Mouse (Mus musculus) liver, embryonic 15.5 days (tissue): ENCODE measurements around the gene Coa4. TPM values are rescaled to one million over a fixed set of nuclear protein-coding genes. Genes with fewer than 3 reads are reported as not detected.

Experiments
- polyA plus RNA-seq: library from polyadenylated mRNA; unstranded; fragments of >200 nt; fragmentation: Nextera tagmentation; extraction: Ambion mirVana; gene quantifications from 2 replicates; pipeline ENCODE4 v1.2.1, GENCODE M21; 2015

Coa4 gene
- polyA plus RNA-seq, 1 experiment from 2014 or later, result 11.5 TPM

Other genes with a start within 250 kb of the Coa4 start
- 8.7 and 9.8 TPM in 2 replicates for gene C2cd3, start 164.8 kb upstream of the Coa4 start, polyA plus RNA-seq
- 24.1 and 32.7 TPM in 2 replicates for gene Ppme1, start 164.8 kb upstream of the Coa4 start, polyA plus RNA-seq
- 0.06 TPM in 1 of 2 replicates, not detected in the other for gene Ucp3, start 64.1 kb upstream of the Coa4 start, polyA plus RNA-seq
- gene Ucp2, start 43.7 kb upstream of the Coa4 start, polyA plus RNA-seq, result 734 and 787 TPM in 2 replicates
- 2.9 and 3.8 TPM in 2 replicates for gene Dnajb13, start 22.1 kb upstream of the Coa4 start, polyA plus RNA-seq
- 39.1 TPM in 2 replicates for gene Rab6a, start 70.3 kb downstream of the Coa4 start, polyA plus RNA-seq
- gene Mrpl48, start 71.2 kb downstream of the Coa4 start, polyA plus RNA-seq, result 34.0 and 41.3 TPM in 2 replicates
- 0.38 and 0.51 TPM in 2 replicates for gene Plekhb1, start 125.3 kb downstream of the Coa4 start, polyA plus RNA-seq
- 5.0 and 5.3 TPM in 2 replicates for gene Fam168a, start 169.6 kb downstream of the Coa4 start, polyA plus RNA-seq